Mouse (Mus musculus) embryonic facial prominence, embryonic 10.5 days (tissue): Measurements from ENCODE around the gene Dsel. TPM values are rescaled to one million over a fixed set of nuclear protein-coding genes. Genes with fewer than 3 reads are reported as not detected.
A peak's percentile ranks its signal among the peaks of the same experiment; 100 is the strongest.

Experiments used
- DNase-seq: peaks from one replicate; pipeline ENCODE4 v3.0.0-alpha.2; 2017; ENCODE audit warnings: low spot score
- H3K27ac ChIP-seq: fragments of 300-500 bp; sonication (generic); replicated peaks from 2 replicates; pipeline ENCODE4 v1.5.1; 2016; ENCODE audit warnings: mild to moderate bottlenecking
- H3K27me3 ChIP-seq: fragments of 300-500 bp; sonication (generic); replicated peaks from 2 replicates; pipeline ENCODE4 v1.6.1; 2016; ENCODE audit warnings: low read depth, mild to moderate bottlenecking; ENCODE audit not compliant: poor library complexity, severe bottlenecking
- H3K36me3 ChIP-seq: fragments of 300-500 bp; sonication (generic); replicated peaks from 2 replicates; pipeline ENCODE4 v1.6.1; 2016; ENCODE audit warnings: mild to moderate bottlenecking, moderate library complexity
- H3K4me1 ChIP-seq: fragments of 300-500 bp; sonication (generic); 2 replicates; pipeline ENCODE4 v1.6.1; 2016
- H3K4me3 ChIP-seq: fragments of 300-500 bp; sonication (generic); 2 replicates; pipeline ENCODE4 v1.5.1; 2016; ENCODE audit warnings: mild to moderate bottlenecking, moderate library complexity
- H3K9me3 ChIP-seq: fragments of 300-500 bp; sonication (generic); 2 replicates; pipeline ENCODE4 v1.6.1; 2016; ENCODE audit warnings: mild to moderate bottlenecking
- WGBS: fragments of 180-500 bp; shearing (Covaris S2); methylation state at CpG from one replicate; pipeline ENCODE4 v1.1.7; 2016; 5-methylcytosine and 5-hydroxymethylcytosine counted together
- polyA plus RNA-seq: library from polyadenylated mRNA; unstranded; fragments of >200 nt; fragmentation: Nextera tagmentation; extraction: Ambion mirVana; gene quantifications from 2 replicates; pipeline ENCODE4 v1.2.1, GENCODE M21; 2016

Gene Dsel
- 10.9 TPM in 2 replicates for polyA plus RNA-seq

DNA sequence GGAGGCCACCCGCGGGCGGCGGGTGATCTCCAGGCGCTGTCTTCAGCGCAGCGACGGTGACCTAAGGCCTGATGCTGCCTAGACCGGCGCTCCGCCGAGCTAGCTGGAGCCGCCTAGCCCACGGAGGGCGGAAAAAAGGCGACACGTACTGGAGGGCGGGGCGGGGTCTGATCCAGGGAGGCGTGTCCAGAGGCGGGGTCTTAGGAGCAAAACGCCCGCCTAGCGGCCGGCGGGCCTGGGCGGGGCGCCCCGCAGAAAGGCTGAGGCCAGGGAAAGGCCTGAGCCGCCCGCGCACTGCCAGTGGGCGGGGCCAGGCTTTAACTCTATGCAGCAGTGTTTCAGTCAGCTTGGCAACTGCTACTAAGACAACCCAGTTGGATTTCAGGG, at the start of gene Dsel:
TSS of gene Dsel (minus strand) at position 140 of the 387 bp plus-strand sequence.
- DNase-seq = peak; percentile 96
- H3K27ac ChIP-seq = peak within 1 kb of the TSS; percentile 96
- under 1% methylated on average over 33 of the region's 33 CpGs for WGBS
- H3K4me3 ChIP-seq = peak within 1 kb of the TSS; percentile 88
- peaks cover 8% of the 10 kb centered on the region for H3K36me3 ChIP-seq
- H3K4me1 ChIP-seq = peaks cover 14% of the 10 kb centered on the region
- H3K27me3 ChIP-seq = no peaks in the 10 kb centered on the region
- H3K9me3 ChIP-seq = no peaks in the 10 kb centered on the region

DNA sequence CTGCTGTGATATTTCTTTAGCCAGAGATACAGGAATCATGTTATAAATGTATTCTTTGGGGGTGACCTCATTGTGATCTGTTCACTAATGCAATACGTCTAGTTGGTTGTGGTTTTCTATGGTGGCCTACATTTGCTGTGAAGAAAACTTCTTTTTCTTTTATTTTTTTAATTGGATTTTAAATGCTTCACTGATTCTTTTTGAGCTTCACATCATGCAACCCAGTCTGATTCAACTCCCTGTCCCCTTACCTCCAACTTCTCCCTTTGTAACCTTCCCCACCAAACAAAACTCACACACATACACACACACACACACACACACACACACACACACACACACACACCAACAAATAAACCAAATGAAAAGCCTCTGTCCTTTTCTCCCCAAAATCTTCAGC, 46.7 kb upstream of the Dsel start:
- Histone ChIP-seq H3K4me3 (no peak overlapping the region), H3K9me3 (no peaks in the 10 kb centered on the region), H3K27me3 (no peaks in the 10 kb centered on the region), H3K27ac (no peak overlapping the region), H3K4me1 (no peaks in the 10 kb centered on the region), H3K36me3 (no peaks in the 10 kb centered on the region)
- DNase-seq = no peak
- 65% methylated on average over 1 of the region's 1 CpGs for WGBS

DNA sequence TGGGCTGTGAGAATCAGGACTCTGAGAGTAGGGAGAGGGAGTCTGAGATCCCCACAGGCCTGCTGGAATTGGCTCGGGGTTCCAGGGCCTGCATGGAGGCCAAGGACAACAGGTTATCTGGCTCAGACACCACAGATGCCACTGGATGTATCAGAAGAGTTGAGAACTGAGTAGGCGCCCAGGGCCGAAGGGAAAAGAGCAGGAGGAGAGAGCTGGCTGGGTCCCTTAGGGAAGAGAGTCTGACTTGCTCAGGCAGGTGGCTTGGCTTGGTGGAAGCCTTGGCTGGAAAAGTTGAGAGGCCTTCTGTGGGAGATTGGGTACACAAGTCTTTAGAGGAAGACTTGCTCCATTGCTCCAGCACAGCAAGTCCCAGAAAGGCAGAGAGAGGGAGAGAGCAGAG, 18.6 kb upstream of the Dsel start:
- H3K27me3 ChIP-seq = no peaks in the 10 kb centered on the region
- 89% methylated on average over 3 of the region's 3 CpGs for WGBS
- no peak overlapping the region for H3K4me3 ChIP-seq
- H3K27ac ChIP-seq = no peak overlapping the region
- no peaks in the 10 kb centered on the region for H3K36me3 ChIP-seq
- no peaks in the 10 kb centered on the region for H3K4me1 ChIP-seq
- DNase-seq = no peak
- H3K9me3 ChIP-seq = no peaks in the 10 kb centered on the region

DNA sequence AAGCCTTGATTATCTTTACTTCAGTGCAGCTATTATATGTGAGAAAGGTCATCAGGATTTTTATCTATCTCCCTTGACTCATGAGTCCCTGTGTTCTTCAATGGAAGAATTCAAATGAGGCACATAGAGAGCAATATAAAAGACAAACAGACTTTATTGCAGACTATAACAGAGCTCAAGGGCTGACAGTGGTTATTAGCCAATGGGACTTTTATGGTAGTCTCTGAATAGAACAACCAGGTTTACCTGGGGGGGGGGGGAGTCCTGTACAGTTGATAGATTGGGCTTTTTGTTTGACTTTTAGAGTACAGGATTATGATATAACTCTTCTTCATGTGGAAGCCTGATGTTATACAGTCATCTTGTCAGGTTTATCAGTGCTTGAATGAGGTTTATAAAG, 11.1 kb upstream of the Dsel start:
- Histone ChIP-seq H3K4me3 (no peak overlapping the region), H3K27ac (no peak overlapping the region), H3K4me1 (no peaks in the 10 kb centered on the region), H3K27me3 (no peaks in the 10 kb centered on the region), H3K36me3 (no peaks in the 10 kb centered on the region), H3K9me3 (no peaks in the 10 kb centered on the region)
- no peak for DNase-seq

DNA sequence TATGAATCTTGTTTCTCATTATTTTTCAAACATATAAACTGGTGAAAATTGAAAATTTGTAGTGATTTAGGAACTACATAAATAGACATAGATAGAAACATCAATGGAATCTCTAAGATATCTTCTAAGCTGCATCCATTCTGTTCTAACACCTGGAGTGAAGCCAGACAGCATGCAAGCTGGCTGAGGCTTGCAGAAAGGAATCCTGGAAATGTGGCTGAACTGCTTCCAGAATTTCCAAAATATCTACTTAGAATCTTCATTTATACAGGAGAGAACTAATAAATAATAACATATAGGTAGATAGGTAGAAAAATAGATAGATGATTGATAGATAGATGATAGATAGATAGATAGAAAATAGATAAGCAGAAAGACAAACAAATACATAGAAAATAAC, 8.5 kb upstream of the Dsel start:
- no peaks in the 10 kb centered on the region for H3K27me3 ChIP-seq
- no peaks in the 10 kb centered on the region for H3K4me1 ChIP-seq
- H3K27ac ChIP-seq = no peak overlapping the region
- no peaks in the 10 kb centered on the region for H3K36me3 ChIP-seq
- no peak for DNase-seq
- H3K9me3 ChIP-seq = no peaks in the 10 kb centered on the region
- no peak overlapping the region for H3K4me3 ChIP-seq

DNA sequence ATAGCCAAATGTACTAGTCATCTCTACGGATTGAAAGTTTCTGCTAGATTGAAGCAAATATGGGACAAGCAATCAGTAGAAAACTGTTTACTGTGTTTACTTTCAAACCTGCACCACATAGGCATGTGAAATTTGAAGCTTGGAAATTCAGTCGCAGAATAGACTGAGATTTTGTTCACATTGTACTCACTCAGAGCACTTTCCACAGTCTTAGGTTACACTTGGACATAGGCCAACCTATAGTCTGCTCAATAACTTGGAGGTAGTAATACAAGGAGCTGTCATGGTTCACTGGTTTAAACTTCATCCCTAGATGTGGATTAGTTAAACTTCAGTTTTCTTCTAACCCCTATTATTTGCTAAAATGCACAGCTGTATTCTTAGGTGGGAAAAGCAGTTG, 749 bp upstream of the Dsel start:
- Histone ChIP-seq H3K4me1 (peaks cover 14% of the 10 kb centered on the region), H3K27me3 (no peaks in the 10 kb centered on the region), H3K4me3 (no peak overlapping the region), H3K27ac (peak overlapping the region; percentile 96; the same call in 1 of the 2 replicates), H3K9me3 (no peaks in the 10 kb centered on the region), H3K36me3 (peaks cover 8% of the 10 kb centered on the region)
- 71% methylated on average over 2 of the region's 2 CpGs for WGBS
- DNase-seq = no peak

DNA sequence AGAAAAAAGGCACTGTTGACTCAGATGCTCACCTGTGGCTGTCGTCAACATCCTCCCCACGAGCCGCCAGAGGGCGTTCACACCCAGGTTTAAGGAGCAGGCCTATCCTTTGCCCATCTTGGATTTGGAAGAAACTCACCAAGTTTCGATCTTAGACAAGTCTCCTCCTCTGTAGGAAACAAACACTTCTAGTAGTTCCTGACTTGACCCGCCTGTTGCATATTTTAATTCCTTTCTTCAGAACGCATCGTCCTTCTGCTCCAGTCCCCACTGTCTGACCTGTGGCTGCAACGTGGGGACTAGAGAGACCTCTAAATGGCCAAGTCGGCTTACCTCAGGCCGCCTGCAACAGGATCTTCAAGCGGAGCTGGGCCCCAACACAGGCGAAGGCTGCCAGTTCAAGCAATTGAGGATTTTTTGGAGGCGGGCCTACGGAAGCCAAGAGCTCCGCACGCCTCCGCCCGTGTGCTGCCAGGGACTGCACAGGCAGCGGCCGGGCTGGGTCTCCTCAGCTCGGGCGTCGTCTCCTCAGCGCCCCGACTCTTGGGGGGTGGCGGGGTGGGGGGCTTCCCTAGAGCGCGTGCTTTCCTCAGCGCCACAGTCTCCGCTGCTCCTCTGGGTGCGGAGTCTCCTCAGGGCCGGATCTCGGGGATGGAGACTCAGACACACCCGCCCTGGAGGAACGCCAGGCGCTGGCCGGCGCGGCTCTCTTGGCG, 497 bp downstream of the Dsel start:
- Histone ChIP-seq H3K36me3 (peaks cover 8% of the 10 kb centered on the region), H3K4me3 (peak overlapping the region; percentile 88), H3K27me3 (no peaks in the 10 kb centered on the region), H3K9me3 (no peaks in the 10 kb centered on the region), H3K27ac (peak overlapping the region; percentile 96), H3K4me1 (peaks cover 14% of the 10 kb centered on the region)
- under 1% methylated on average over 41 of the region's 41 CpGs for WGBS
- peak; percentile 86 for DNase-seq

DNA sequence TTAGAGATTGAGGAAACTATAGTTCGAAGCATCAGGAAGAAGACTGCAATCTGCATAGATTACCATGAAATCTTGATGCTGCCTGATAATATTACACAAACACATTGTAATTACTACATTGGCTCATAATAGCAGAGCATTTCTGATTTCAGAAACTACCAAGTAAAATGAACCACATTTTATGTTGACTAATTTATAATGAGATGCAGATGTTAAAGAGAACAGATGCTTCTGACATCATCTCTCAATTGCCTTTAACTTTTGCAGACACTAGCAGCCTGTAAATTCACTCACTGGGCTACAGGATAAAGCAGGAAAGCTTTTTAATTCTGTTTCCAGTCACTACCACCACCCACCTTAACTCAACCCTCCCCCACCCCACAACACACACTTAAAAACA, 6.9 kb downstream of the Dsel start:
- 0 out of 2 replicates have a peak, but pooled peaks cover 6% of the 10 kb centered on the region for H3K4me1 ChIP-seq
- 77% methylated on average over 1 of the region's 1 CpGs for WGBS
- DNase-seq = no peak
- no peaks in the 10 kb centered on the region for H3K9me3 ChIP-seq
- peaks cover 8% of the 10 kb centered on the region for H3K36me3 ChIP-seq
- no peak overlapping the region for H3K27ac ChIP-seq
- H3K27me3 ChIP-seq = no peaks in the 10 kb centered on the region
- no peak overlapping the region for H3K4me3 ChIP-seq

DNA sequence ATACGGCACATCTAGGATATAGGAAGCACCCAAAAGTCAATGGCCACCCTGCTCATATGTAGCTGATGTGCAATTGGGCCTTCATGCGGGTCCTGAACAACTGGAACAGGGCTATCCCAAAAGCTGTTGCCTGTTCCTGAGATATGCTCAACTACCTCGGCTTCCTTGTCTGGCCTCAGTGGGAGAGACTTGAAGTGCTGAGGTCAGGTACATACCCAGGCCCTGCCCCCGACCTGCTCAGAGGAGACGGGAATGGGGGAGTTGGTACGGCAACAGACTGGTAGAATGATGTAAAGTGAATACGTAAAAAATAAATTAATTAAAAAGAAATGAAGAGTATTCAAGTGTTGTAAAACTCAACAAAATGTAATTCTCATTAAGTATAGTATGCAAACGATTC, 12.3 kb downstream of the Dsel start:
- Histone ChIP-seq H3K27ac (no peak overlapping the region), H3K36me3 (no peaks in the 10 kb centered on the region), H3K9me3 (no peaks in the 10 kb centered on the region), H3K4me3 (no peak overlapping the region), H3K4me1 (no peaks in the 10 kb centered on the region), H3K27me3 (no peaks in the 10 kb centered on the region)
- DNase-seq = no peak
- WGBS = 89% methylated on average over 8 of the region's 8 CpGs

DNA sequence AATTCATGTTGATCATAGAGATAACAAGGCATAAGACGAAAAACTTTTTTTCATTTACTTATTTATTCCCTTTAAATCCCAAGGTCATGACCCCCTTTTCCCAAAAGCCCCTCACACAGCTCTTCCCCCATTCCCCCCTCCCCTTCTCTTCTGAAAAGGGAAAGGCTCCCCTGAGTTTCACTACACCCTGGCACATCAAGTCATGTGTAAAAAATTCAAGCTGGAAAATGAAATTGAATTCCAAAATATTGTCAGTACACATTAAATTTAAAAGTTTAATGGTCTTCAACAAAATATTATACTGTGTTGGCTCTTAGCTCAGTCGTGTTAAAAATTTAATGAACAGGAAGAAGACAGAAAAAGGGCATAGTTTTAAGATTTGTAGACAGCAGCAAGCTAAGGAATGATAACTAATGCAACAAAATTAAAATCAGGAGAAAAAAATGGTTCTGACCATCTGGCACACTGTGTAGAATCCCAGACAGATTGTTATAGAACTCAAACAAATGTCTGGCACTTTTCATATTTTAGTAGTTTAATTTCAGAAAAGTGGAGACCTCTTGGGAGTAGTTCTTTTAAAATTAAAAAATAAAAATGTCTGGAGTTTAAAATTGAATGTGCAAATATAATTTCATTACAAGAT, 31.0 kb downstream of the Dsel start:
- no peaks in the 10 kb centered on the region for H3K36me3 ChIP-seq
- H3K4me3 ChIP-seq = no peak overlapping the region
- no peak for DNase-seq
- H3K4me1 ChIP-seq = no peaks in the 10 kb centered on the region
- WGBS = 71% methylated on average over 2 of the region's 2 CpGs
- no peaks in the 10 kb centered on the region for H3K27me3 ChIP-seq
- no peak overlapping the region for H3K27ac ChIP-seq
- no peaks in the 10 kb centered on the region for H3K9me3 ChIP-seq
